Mouse (Mus musculus): ENCODE measurements around the gene B3gnt3. TPM values are rescaled to one million over a fixed set of nuclear protein-coding genes. Genes with fewer than 3 reads are reported as not detected.
"Not testable (repeated sequence)": the region's sequence is repeated elsewhere in the genome, so short reads cannot be mapped to it uniquely, and the experiment has no call there.

B3gnt3 gene
- 1 to 10 TPM; 2.1 to 2.9 TPM for total RNA-seq (2021)
- long read RNA-seq, experiment 1, transcript B3gnt3-201 (3 exons, 3,055 nt): major isoform, 6 of 7 reads
- long read RNA-seq, experiment 1, partial matches to known transcripts: 0 of 7 reads
- long read RNA-seq, experiment 1, other reads (novel, unspliced or antisense): 1 of 7 reads
- long read RNA-seq, experiment 2, transcript B3gnt3-201 (3 exons, 3,055 nt): major isoform, 5 of 5 reads
- long read RNA-seq, experiment 2, partial matches to known transcripts: 0 of 5 reads
- long read RNA-seq, experiment 2, other reads (novel, unspliced or antisense): 0 of 5 reads

GRCm38 (mm10) chr8:71701414-71702086 is at the start of gene B3gnt3:
Gene B3gnt3 (minus strand): TSS chr8:71701789.
- peak within 1 kb of the TSS; percentile 72 for H3K4me3 ChIP-seq
- no peak for TF ChIP-seq CTCF (IDR thresholded peaks at IDR 0.05)
- peak within 1 kb of the TSS; percentile 86 for H3K27ac ChIP-seq
- intact Hi-C loops (cut with DNase I): no loop called here
- DNase-seq: no peak

GRCm38 (mm10) chr8:71749321-71750075 is 47.9 kb upstream of the B3gnt3 start:
- H3K27ac ChIP-seq; H3K4me3 ChIP-seq; intact Hi-C loops (cut with DNase I); DNase-seq: not testable (repeated sequence)

- H3K4me3 ChIP-seq; intact Hi-C loops (cut with DNase I); DNase-seq; H3K27ac ChIP-seq: not testable (repeated sequence)
These were observed 45.5 kb upstream of the B3gnt3 start for GRCm38 (mm10) chr8:71747082-71747481.

- no peak overlapping the region for H3K27ac ChIP-seq
- DNase-seq: no peak
- TF ChIP-seq CTCF (IDR thresholded peaks at IDR 0.05): no peak
- no peak overlapping the region for H3K4me3 ChIP-seq
- intact Hi-C loops (cut with DNase I): no loop called here
These were observed 43.7 kb upstream of the B3gnt3 start for GRCm38 (mm10) chr8:71745322-71745721.

GRCm38 (mm10) chr8:71742783-71743182 is 41.2 kb upstream of the B3gnt3 start:
- Histone ChIP-seq H3K4me3 (no peak overlapping the region), H3K27ac (no peak overlapping the region)
- no peak for TF ChIP-seq CTCF (IDR thresholded peaks at IDR 0.05)
- no peak for DNase-seq
- intact Hi-C loops (cut with DNase I): loop anchor here (5.0 kb wide), 1 partner anchor 475 kb away; no protein-coding TSS in a partner anchor

- H3K27ac ChIP-seq: no peak overlapping the region
- no peak for TF ChIP-seq CTCF (IDR thresholded peaks at IDR 0.05)
- H3K4me3 ChIP-seq: peak overlapping the region; percentile 23
- intact Hi-C loops (cut with DNase I): loop anchor here (5.0 kb wide), 1 partner anchor 474 kb away; no protein-coding TSS in a partner anchor
- no peak for DNase-seq
These were observed 40.1 kb upstream of the B3gnt3 start for GRCm38 (mm10) chr8:71741687-71742114.

GRCm38 (mm10) chr8:71741226-71741625 is 39.6 kb upstream of the B3gnt3 start:
- no peak for DNase-seq
- intact Hi-C loops (cut with DNase I): loop anchor here (5.0 kb wide), 1 partner anchor 474 kb away; no protein-coding TSS in a partner anchor
- Histone ChIP-seq H3K27ac (no peak overlapping the region), H3K4me3 (no peak overlapping the region)
- TF ChIP-seq CTCF (IDR thresholded peaks at IDR 0.05): no peak

- H3K27ac ChIP-seq; H3K4me3 ChIP-seq; intact Hi-C loops (cut with DNase I); DNase-seq: not testable (repeated sequence)
These were observed 36.7 kb upstream of the B3gnt3 start for GRCm38 (mm10) chr8:71738316-71738715.

GRCm38 (mm10) chr8:71731652-71732230 is 30.2 kb upstream of the B3gnt3 start:
- intact Hi-C loops (cut with DNase I): no loop called here
- peak; percentile 44 for TF ChIP-seq CTCF (IDR thresholded peaks at IDR 0.05)
- Histone ChIP-seq H3K27ac (no peak overlapping the region), H3K4me3 (no peak overlapping the region)
- no peak for DNase-seq

GRCm38 (mm10) chr8:71728826-71729620 is 27.4 kb upstream of the B3gnt3 start:
- H3K4me3 ChIP-seq: peak overlapping the region; percentile 54
- TF ChIP-seq CTCF (IDR thresholded peaks at IDR 0.05): no peak
- no peak overlapping the region for H3K27ac ChIP-seq
- DNase-seq: no peak
- intact Hi-C loops (cut with DNase I): no loop called here

- no peak for TF ChIP-seq CTCF (IDR thresholded peaks at IDR 0.05)
- no peak overlapping the region for H3K27ac ChIP-seq
- intact Hi-C loops (cut with DNase I): no loop called here
- H3K4me3 ChIP-seq: peak overlapping the region; percentile 54
- DNase-seq: no peak
These were observed 26.7 kb upstream of the B3gnt3 start for GRCm38 (mm10) chr8:71728240-71728785.

All from gastrocnemius, adult 2 months (tissue).